In the genomic region with DNA sequence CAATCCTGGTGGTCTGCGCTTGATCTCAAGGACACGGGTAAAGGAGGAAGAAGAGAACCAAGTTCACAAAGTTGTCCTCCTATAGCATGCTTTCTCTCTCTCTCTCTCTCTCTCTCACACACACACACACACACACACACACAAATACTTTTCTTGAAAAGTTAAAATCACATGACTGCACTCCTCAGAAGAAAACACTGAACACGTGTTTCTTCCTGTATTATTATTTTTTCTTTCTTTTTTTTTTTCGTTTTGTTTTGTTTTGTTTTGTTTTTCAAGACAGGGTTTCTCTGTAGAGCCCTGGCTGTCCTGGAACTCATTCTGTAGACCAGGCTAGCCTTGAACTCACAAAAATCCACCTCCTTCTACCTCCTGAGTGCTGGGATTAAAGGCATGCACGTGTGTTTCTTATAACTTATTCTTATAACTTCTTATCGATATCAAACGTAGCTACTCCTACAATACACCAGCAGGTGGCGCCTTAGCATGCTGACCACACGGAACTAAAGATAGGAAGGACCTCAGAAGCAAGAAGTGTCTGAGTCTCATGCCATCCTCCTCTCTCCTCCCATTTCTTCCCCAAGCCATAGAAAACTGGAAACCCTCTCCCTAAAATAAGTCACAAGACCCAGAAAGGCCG, we compare ENCODE assay signal across 8 mouse cellular contexts. TPM values are rescaled to one million over a fixed set of nuclear protein-coding genes. Genes with fewer than 3 reads are reported as not detected.
DNase-seq lines count a peak whose midpoint lies in the region; ATAC-seq lines count a peak whose summit lies in the region.

No protein-coding gene starts in this region.

- ATAC-seq in frontal cortex, adult (ENCODE audit: low TSS enrichment), result 0 out of 2 replicates have a peak, but pooled peaks have one; percentile 55
- ATAC-seq in megakaryocyte, adult 5-6 weeks (ENCODE audit: poor library complexity, severe bottlenecking), result peak; percentile 82; the same call in 1 of the 2 replicates

- no peak for DNase-seq in frontal cortex, postnatal 14 days (ENCODE audit: low spot score in 2 of 2)
- DNase-seq in right cerebral cortex, adult 18-20 months, result peak; percentile 38
- DNase-seq in right cerebral cortex, postnatal 36 days (ENCODE audit: low spot score in 2 of 2), result no peak
- peak; percentile 53 for DNase-seq in c-Kit-positive CD71-positive TER-119-negative erythroid progenitor cells, embryonic 14.5 days (ENCODE audit: low read depth)
- peak; percentile 67 for DNase-seq in heart, postnatal 4 days
- peak; percentile 61 for DNase-seq in thymus, postnatal 0 days (ENCODE audit: low spot score)

RNA-seq across cellular contexts. Expression of a gene that starts 41.0 kb away (rescaled TPM):
- 100 to 1,000 TPM; 174 to 188 TPM for total RNA-seq in heart, postnatal 4 days (2021)
- total RNA-seq in megakaryocyte, adult 5-6 weeks (2015), result 15.6 and 21.0 TPM in 2 replicates
- total RNA-seq in megakaryocyte, adult 5-6 weeks (2017), result 3.8 and 5.4 TPM in 2 replicates
- 63.4 and 69.7 TPM in 2 replicates for polyA plus RNA-seq in thymus, postnatal 0 days (2015; fragmentation: Nextera tagmentation; extraction: Ambion mirVana)

Comparison
In these comparisons a context has a peak if more than half of its experiments do, and no peak if none do; other contexts are left out.
1. DNase-seq: peak in right cerebral cortex, adult 18-20 months (single experiment), c-Kit-positive CD71-positive TER-119-negative erythroid progenitor cells, embryonic 14.5 days (single experiment), heart, postnatal 4 days (single experiment) and thymus, postnatal 0 days (single experiment); none in frontal cortex, postnatal 14 days (0 of 2) and right cerebral cortex, postnatal 36 days (0 of 2).
2. RNA of a gene that starts 41.0 kb away (total RNA-seq): 174 to 188 TPM in heart, postnatal 4 days; 3.8 to 21.0 TPM in megakaryocyte, adult 5-6 weeks; every median in the first group is over 4 times any median in the second.